Mouse (Mus musculus) CD8-positive naive resting alpha-beta T cell, adult 2 months (primary cell): ENCODE results near the gene Slc35a1.
A peak's percentile ranks its signal among the peaks of the same experiment; 100 is the strongest.

Source experiments
- DNase-seq, 2 experiments: peaks; one replicate each; pipeline ENCODE4 v3.0.0; 2022; ENCODE audit warnings: low read depth in 2 of 2, low spot score in 2 of 2

Gene Slc35a1

DNA sequence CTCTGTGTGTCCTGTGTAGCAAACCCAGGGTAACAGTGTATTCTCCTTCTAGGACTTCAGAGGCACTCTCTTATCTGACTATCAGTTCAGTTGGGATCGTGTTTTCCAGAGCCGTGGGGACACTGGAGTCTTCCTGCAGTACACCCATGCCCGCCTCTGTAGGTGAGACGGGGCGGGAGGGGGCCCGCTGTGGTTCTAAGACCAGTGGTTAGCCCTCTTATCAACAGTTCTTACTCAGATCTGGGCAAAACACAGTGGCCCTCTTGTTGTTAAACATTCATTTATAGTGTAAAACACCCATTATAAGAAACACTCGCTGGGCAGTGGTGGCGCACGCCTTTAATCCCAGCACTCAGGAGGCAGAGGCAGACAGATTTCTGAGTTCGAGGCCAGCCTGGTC is 31.1 kb downstream of the Slc35a1 start:
- DNase-seq = no peak

DNA sequence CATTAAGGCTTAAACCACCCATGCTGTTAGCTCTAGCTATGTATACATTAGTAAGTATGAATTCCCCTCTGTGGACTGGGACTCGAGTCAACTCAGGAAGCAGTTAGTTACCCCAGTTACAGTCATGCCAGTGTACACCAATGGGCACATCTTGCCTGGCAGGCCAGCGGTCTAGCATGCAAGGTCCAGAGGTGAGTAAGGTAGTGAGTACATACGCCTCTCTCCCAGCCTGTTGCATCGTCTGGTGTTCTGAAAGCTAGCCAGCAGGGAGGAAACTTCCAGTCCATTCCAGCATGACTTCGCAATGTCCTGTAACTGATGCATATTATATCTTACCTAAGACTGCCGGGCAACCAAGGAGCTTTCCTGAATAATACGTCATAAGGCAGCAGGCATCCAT is 34.1 kb downstream of the Slc35a1 start:
- DNase-seq = no peak

DNA sequence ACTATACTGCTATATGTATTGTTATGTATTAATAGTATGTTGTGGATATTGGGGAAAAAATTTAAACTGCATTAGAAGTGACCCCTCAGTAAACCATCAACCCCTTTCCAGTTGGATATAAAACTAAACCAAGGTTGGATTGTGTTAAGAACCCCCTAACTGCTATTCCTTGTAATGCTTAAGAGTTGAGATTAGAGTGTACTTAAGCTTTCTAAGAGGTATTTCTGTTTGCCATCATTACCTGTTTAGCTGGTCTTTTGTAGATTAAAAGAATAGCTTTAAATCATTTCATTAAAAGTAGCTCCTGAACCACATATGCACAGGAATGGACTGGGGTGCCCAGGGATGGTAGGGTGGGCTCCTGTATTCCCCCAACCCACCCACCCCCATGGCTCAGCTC is 42.5 kb downstream of the Slc35a1 start:
- no peak for DNase-seq

DNA sequence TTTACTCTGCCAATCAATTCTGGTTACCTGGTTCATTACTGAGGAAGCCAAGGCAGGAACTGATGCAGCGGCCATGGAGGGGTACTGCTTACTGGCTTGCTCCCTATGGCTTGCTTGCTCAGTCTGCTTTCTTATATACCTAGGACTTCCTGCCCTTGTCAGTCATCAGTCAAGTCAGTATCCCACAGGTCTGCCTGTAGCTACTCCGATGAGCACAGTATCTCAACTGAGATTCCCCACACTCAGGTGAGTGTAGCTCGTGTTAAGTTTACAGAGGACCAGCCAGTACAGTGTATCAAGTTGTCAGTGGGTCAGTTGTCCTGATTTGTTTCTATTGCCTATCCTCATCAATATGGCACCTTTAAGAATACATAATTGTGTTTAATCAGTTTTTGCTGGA is 46.5 kb downstream of the Slc35a1 start:
- DNase-seq = no peak

DNA sequence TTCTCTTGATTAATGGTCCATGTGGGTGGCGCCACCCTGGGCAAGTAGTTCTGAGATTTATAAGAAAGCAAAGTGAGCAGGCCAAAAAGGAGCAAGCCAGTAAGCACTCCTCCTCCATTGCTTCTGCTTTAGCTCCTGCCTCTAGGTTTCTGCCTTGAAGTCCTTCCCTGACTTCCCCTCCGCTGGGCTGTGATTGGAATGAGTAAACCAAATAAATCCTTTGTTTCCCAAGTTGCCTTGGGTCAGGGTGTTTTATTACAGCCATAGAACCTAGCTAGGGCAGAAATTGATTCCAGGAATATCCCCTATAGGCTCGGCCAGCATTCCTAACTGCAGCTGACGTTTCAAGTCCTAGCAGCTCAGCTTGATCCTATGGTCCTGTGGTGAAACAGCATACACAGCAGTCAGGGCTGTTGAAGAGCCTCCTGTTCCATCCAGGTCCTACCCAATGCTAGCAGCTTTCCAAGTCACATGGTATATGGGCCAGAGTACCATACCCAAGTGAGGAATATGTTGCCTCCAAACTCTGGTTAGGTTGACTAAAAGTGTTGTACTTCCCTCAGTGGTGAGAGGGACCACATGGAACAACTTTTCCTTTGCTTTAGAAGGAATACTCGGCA is 47.4 kb downstream of the Slc35a1 start:
- no peak for DNase-seq

DNA sequence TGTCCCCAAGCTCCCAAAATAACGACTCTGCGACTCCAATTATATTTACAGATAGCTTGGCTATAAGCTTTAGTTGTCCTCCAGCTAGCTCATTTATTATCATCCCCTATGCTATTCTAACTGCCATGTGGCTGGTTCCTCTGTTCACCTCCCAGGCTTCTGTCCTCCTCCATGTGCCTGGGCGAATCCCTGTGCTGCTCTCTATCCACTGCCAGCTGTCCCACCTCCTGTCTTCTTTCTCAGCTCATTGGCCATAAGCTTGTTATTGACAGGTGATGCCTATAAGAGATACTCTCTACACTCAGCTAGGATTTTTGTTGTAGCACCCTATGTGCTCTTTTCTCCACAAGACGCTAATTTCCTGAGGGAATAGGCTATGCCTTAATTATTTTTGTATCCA is 49.4 kb downstream of the Slc35a1 start:
- no peak for DNase-seq

DNA sequence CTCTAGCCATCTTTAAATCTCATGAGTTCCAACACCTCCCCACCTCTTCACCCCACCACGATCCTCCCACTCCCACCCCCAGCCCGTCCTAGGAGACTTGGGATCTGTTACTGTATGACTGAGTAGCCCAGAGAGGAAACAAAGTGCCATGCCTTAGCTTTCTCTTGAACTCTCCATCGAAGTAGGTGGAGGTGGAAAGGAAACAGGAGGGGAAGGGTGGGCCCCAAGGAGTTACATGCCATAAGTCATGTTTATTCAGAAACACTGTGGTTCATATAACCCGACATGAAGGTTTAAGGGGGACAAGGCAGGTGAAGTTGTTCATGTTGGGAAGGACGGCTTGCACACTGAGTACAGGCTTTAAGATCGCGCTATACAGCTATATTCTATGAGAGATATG is 49.9 kb downstream of the Slc35a1 start:
- DNase-seq = no peak

DNA sequence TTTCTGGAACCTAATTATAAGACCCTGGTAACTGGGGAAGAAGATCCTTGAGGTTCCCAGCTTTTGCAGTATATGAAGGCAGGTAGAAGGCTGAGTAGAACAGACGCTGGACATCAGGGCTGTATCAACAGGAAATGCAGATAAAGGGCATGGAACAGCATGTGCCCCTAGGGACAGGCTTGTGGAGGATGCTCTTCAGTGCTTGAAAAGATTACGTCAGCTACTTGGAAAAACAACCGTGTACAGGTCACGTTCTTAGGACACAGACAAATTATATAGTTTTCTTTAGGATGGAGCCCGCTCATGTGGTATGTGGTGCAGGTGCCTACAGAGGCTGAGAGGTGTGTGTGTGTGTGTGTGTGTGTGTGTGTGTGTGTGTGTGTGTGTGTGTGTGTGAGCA is 51.2 kb downstream of the Slc35a1 start:
- no peak for DNase-seq

DNA sequence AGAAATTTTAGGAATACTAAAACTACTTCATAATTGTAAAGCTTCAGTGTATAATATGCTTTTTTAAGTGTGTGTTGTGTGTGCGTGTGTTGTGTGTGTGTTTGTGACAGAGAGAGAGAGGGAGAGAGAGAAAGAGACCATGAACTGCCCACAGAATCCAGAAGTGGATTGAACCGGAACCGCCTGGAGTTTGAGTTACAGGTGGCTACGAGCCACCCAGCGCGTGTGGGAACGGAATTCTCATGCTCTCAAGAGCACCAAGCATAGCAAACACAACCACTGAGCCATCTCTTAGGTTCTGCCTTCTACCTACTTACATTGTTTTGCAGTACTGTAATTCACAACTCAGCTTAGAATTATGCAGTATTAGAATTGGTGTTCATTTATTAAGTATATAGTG is 53.1 kb downstream of the Slc35a1 start:
- DNase-seq = no peak

DNA sequence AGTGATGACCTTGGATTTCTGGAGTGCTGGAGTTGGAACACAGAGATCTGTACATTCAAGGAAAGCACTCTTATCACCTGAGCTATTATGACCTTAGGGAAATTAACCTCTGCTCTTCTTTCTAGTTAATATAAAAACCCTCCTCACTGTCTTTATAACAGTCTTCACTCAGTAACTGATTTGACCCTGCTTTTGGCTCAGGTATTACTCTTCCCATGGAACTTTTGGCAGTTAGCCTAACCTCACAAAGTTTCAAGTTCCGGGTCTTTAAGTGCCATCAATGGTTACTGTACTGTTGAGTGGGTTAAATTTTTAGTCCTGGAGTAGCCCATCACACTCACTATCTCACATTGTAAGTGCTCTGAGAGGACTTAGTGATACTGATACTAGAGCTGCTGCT is 57.3 kb downstream of the Slc35a1 start:
- DNase-seq = no peak

DNA sequence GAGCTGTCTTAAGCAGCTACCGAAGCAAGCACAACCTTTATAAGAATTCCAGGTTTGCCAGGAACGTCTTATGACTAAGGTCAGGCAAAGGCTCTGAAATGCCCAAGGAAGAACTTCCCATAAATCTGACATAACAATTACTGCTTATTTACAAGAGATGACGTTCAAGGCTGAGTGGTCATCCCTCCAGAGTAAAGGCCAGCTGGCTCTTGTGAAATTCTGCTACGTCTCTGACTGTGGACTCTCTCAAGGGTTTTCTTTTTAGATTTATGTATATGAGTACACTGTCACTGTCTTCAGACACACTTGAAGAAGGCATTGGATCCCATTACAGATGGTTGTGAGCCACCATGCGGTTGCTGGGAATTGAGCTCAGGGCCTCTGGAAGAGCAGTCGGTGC is 60.8 kb downstream of the Slc35a1 start:
- DNase-seq = no peak

DNA sequence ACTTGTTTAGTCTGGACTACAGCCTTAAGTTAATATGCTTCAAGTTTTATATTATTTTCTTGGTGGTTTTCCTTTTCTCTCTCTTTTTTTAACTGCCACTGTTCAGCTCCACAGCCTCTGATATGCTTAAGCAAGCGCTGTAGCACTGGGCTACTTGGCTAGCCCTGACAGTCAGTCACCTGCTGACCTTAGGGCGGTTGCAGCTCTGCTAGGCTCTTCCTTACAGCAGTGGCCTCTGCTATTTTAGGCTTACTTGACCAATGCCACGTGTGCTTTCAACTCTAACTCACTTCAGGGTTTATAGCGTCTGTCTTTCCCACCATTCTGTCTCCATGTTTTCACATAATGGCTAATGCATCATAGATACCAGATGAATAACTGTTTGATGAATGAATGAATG is 61.7 kb downstream of the Slc35a1 start:
- DNase-seq = no peak

DNA sequence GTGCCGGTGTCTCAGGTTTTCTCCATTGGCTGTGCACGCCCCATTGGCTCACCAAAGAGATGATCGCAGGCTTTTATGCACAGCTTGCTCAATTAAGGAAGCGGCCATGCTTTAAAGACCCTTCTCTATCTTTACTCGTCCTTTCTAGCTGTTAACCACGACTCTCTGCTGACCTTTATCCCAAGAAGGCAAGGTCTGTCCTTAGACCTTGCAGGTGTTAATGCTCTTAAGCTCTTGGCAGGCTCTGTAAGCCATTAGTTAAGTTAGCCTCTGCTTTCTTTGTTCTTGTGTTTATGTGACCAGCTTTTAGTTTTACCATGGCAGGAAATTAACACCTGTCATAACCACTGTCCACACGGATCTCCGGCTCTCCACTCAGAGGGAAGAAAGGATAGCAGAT is 71.1 kb downstream of the Slc35a1 start:
- DNase-seq = no peak

DNA sequence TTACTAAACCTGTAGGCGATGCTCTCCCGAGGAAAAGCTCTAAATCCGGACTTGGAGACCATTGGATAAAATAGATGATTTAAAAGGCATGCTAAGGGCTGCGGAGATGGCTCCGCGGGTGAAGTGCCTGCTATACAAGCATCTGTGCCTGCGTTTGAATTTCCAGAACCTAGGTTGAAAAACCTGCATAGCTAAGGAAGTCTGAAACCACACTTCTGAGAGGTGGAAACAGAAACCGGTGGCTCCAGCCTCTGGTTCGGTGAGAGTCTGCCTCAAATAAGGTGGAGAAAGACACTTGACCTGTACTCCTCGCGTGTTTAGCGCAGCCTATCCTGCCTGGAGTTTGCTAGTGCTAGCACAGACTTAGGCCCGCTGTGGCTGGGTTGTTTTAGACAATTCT is 71.9 kb downstream of the Slc35a1 start:
- no peak for DNase-seq

DNA sequence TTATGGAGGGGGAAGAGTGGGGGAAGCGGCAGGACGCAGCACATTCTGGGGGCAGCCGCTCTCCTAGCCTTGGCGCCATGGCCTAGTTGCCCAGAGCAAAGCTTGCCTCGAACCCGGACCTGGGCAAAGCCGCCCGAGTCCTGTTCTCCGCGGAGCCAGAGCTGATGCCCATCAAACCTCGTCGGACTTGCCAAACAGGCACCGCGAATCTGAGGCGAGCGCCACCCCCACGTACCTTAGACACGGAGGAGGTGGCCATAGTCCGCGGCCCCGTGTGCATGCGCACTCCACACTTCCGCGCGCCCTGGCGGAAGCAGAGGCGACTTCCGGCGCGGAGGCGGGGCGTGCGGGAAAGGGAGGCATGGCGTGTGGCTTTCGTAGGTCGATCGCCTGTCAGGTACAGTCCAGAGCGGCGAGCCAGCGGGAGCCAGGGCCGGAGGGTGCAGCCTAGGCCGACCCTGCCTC is 72.6 kb downstream of the Slc35a1 start, which contains the start of the genes Orc3 and Rars2:
Gene Orc3, minus strand, starts transcription at position 315 of the 465 bp plus-strand sequence.
Gene Rars2, plus strand, starts transcription at position 328 of the 465 bp plus-strand sequence.
- DNase-seq = peak; percentile 83 to 87

DNA sequence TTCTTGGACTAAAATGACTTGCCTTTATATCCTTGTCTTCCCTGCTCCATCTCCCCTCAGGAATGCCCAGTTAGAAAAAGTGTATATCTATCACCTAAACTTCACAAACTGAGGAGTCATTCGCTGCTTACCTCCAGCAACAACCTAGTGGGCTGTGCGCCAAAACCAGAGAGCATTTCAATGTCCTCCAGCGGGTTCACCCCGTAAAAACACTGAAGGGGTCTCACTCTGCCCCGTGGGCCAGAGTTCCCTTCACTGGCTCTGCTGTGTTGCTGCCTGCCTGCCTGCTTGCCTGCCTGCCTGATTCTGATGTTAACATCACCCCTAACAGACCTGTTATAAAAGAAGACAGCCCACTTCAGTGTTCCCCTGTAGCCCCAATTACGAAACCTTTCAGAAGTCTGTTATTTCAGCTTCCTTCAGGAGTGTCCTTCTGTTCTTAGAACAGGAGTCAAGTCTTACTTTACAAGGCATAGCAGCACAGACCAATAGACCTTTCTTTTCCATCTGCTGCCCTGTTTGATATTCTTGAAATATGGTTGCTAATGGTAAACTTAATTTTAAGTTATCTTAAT is 73.6 kb downstream of the Slc35a1 start:
- DNase-seq = no peak
